Mouse (Mus musculus): ENCODE measurements around the gene Phlpp2.
"Not testable (repeated sequence)": the region's sequence is repeated elsewhere in the genome, so short reads cannot be mapped to it uniquely, and the experiment has no call there.

The Phlpp2 gene

DNA sequence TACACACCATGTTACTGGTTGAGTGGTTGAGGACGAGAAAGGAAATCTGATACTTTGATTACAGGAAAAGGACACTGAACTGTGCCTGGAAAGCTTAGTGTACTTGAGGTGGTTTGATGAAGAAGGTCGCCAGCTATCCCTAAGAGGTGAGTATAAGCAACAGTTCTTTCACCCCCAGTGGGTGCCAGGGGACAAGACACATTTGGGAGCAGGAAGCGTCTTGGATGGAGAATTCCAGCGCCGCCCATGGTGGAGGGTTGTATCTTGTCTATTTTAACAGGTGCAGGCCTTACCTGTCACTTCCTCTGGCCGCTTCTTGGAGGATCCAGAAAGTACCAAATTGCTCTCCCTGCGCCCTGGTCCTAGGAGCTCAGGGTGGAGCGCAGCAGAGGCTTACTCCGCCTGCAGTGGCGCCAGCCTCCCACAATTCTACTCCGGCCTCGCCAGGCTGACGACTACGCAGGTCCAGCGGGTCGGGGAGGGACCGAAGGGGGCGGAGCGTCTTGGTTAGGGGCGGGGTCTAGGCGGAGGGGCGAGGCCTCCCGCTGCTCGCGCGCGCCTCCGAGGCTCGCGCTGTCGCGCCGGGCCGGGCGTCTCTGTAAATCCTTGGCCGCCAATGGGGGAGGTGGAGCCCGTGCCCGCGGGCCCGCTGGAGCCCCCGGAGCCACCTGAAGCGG is at the start of gene Phlpp2:
Phlpp2 (plus strand) TSS at position 540 of the 677 bp plus-strand sequence.
- ATAC-seq (ENCODE audit: insufficient number of reproducible peaks, low FRiP score, low TSS enrichment), result peak; percentile 97

DNA sequence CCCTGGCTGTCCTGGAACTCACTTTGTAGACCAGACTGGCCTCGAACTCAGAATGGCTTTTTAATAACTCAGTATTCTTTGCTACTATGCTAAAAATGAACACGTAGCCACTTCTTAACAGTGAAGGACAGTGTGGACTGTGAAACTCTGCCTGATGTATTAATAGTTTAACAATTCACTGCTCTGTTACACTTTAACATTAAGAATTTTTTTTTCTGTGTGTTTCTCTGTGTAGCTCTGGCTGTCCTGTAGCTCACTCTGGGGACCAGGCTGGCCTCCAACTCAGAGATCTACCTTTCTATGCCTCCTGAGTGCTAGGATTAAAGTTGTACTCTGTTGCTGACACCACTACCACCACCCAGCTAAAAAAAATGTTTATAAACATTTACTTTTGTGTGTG is 44.8 kb upstream of the Phlpp2 start:
- no peak for ATAC-seq (ENCODE audit: insufficient number of reproducible peaks, low FRiP score, low TSS enrichment)

DNA sequence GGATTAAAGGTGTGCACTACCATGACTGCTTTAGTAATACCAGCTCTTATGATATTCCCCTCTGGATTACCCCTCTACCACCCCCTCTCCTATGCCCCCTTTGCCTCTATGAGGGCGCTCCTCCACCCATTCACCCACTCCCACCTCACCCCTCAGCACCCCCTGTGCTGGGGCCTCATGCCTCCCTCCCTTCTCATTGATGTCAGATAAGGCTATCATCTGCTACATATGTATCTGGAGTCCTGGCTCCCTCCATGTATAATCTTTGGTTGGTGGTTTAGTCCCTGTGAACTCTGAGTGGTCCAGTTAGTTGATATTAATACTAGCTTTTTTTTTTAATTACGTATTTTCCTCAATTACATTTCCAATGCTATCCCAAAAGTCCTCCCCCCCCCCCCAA is 28.5 kb upstream of the Phlpp2 start:
- ATAC-seq (ENCODE audit: insufficient number of reproducible peaks, low FRiP score, low TSS enrichment), result no peak

DNA sequence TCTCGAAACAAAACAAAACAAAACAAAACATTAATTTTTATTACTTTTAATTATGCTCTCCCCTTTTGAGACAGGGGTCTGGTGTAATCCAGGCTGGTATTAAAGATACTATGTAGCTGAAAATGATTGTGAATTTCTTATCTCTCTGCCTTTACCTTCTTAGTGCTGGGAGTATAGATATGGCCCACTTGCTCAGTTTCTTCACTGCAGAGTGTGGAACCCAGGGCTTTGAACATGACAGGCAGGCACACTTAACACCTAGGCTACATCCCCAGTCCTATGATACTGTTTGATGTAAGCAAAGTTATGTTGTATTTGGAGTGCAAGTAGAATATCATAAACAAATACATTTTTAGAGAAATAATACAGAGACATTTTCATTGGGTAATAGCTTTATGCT is 25.9 kb upstream of the Phlpp2 start:
- ATAC-seq (ENCODE audit: insufficient number of reproducible peaks, low FRiP score, low TSS enrichment), result no peak

DNA sequence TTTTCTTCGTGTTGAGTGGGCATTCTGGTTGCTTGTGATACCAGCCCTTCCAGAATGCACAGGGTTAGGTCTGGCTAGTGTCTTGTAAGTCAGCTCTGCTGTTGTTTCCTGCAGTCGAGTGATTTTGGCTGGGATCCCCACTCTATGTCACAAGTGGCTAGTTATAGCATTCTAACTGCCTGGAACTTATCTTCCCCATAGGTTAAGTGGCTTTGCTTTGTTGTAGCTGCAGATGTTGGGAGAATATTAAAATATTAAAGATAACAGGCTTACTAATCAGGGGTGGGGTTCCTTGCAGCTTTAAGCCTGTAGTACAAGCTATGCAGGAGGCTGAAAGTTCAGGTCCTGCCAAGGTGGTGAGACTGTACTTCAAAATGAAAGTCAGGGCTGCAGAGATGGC is 20.5 kb upstream of the Phlpp2 start:
- ATAC-seq (ENCODE audit: insufficient number of reproducible peaks, low FRiP score, low TSS enrichment), result no peak

DNA sequence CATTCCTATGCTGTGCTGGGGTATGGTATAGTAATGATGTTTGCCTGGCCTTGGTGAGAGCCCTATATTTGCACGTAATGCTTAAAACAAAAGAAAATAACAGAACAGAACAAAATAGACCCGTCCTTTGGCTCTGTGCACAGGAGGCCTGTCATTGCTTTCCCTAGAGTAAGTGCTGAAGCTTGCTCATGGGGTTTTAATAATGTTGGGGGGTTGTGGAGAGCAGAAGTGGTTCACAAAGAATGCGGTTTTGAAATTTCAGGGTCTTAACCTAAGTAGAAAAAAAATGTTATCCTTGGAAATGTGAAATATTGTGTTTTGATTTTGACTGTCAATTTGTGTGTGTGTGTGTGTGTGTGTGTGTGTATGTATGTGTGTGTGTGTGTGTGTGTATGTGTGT is 19.4 kb upstream of the Phlpp2 start:
- no peak for ATAC-seq (ENCODE audit: insufficient number of reproducible peaks, low FRiP score, low TSS enrichment)

DNA sequence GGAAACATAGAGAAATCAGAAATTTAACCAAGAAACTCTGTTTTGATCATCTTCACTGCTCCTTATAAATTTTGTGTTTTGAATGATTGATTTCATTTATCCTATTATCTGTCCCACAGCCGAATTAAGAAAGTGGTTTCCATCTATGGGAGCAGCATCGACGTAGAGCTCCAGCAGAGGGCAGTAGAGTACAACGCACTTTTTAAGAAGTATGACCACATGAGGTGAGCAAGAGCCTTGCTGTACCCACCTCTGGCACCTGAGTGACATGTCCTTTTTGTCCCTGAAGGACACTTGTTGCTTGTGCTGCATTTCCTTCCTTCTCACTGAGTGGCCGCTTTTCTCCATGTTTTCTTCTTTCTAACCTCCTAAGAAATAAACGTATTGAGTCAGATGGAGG is 14.9 kb upstream of the Phlpp2 start:
- ATAC-seq (ENCODE audit: insufficient number of reproducible peaks, low FRiP score, low TSS enrichment), result peak; percentile 75; the same call in 1 of the 2 replicates

DNA sequence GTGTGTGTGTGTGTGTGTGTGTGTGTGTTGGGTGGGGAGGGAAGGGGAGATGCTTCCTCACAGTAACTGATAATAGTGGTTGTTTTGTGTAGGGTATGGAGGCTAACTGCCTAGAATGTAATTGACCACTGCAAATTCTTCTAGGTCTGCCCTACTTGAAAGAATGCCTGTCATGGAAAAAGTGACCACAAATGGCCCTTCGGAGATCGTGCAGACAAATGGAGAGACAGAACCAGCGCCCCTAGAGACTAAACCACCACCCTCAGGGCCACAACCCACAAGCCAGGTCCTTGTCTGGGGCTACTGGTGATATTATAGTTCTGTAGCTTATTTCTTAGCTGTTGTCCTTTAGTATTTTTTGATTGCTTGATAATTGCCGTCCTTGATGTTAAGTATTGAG is 13.8 kb upstream of the Phlpp2 start:
- ATAC-seq (ENCODE audit: insufficient number of reproducible peaks, low FRiP score, low TSS enrichment), result no peak

DNA sequence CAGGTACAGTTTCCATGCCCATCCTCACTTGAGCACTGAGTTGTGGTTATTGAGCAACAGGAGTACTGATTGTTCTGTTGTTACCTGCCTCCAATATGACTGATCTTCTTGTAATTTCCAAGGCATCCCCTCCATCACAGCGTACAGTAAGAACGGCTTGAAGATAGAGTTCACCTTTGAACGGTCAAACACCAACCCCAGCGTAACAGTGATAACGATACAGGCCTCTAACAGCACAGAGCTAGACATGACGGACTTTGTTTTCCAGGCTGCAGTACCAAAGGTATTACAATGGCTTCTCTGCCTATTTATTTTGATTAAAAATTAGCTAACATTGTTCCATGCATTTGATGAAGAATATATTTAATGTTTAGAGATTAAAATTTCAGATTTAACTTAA is 12.9 kb upstream of the Phlpp2 start:
- ATAC-seq (ENCODE audit: insufficient number of reproducible peaks, low FRiP score, low TSS enrichment), result no peak

DNA sequence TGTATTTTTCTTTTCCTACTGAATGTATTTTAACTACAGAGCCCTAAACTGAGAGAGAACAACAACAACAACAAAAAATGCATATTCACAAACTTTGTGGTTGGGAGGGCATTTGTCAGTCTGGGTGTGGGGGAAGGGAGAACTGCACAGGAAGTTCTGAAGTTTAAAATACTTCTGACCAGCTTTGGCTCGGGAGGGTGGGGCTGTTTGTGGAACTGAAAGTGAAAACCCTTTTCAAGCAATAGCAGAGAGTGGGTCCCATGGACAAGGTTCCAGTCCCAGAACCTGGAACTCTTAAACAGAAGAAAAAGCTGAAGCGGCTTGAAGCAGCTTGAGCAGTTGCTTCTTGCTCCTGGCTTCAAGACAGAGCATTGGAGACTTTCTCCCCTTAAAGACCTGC is 4.9 kb upstream of the Phlpp2 start:
- no peak for ATAC-seq (ENCODE audit: insufficient number of reproducible peaks, low FRiP score, low TSS enrichment)

DNA sequence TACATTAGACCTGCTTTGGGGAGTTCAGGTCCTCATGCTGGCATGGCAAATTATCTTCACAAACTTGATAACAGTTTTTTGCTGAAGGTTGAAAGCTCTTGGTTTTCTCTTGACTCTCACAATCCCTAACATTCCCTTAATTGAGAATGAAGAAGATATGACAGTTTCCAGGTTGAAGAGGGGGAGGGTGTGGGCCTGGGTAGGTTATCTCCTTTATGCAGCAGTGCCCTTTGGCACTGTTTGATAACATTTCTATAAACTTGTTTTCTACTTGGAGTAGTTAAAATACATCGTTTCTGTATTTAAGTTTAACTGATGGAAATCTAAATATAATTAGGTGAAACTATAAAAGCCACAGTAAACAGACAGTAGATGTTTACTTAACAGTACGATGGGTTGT is 3.5 kb upstream of the Phlpp2 start:
- ATAC-seq (ENCODE audit: insufficient number of reproducible peaks, low FRiP score, low TSS enrichment), result no peak

DNA sequence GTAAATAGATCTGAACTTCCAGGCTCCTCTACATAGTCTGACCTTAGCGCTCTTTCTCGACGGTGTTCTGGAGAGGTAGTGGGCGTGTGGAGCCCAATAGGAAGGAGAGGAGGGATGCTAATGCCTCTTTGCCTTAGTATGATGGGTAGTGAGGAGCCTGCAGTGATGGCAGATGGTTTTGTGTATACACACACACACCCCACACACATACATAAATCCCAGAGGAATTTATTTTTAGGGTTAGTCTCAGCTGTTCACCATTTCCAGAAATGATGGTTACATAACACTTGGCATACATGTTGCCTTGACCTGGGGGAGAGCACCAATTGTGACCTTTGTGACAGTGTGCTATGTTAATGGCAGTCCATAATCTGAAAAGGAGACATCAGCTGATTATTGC is 2.8 kb upstream of the Phlpp2 start:
- ATAC-seq (ENCODE audit: insufficient number of reproducible peaks, low FRiP score, low TSS enrichment), result no peak

DNA sequence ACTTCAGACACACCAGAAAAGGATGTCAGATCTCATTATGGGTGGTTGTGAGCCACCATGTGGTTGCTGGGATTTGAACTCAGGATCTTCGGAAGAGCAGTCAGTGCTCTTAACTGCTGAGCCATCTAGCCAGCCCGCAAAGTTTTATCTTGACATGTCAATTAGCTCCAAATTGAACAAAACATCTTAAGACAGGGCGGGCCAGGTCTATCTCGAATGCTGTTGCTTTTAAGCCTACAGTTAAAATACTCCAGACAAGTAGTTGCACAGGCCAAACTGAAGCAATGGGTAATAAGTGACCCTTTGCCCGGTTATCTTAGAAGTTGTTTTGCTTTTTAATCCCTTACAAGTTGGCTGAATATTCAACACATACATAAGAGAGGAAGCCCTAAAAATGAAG is 1.7 kb upstream of the Phlpp2 start:
- no peak for ATAC-seq (ENCODE audit: insufficient number of reproducible peaks, low FRiP score, low TSS enrichment)

DNA sequence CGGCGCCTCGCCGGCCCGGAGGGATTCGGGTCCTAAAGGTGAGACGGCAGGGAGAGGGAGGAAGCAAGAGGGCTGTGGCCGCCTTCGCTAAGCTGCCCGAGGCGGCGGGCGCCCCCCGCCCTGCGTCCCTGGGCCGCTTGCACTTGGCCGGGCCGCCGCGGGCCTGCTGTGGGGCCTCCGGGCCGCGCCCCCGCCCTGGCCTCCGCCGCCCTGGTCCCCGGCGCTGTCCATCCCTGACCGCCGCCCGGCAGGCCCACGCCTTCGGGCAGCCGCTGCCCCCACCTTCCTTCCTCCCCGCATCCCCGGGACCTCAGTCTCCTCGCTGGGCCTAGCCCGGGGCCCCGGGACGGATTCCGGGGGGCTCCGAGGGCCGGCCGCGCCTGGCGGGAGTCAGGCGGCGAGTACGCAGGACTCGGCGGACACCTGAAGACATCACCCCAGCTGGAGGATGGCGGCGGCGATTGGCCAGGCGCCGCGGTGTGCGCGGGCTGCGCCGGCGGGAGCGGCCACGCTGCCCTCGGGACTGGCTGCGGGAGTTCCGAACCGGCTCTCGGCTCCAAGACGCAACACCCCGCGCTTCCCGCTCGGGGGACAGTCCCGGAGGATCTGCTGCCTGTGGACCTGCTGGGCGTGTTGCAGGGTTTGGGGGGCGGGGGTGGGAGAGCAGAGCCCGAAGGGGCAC is 479 bp downstream of the Phlpp2 start:
- ATAC-seq (ENCODE audit: insufficient number of reproducible peaks, low FRiP score, low TSS enrichment), result peak; percentile 59

DNA sequence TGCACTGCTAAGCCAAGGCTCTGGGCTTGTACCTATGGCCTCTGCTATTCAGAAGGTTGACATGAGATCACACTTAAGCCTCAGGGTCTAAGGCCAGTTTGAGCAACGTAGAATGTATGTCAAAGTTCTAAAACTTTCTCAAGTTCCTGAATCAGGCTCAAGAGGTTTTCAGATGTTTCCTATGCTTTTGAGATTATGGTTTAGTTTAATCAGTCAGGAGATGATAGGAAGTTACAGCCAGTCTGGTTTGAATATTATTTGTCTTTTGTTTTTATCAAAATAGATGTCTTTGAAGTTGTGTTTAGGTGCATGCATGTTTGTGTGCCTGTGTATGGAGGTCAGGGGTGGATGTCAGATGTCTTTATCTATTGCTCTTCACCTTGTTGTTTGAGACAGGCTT is 2.7 kb downstream of the Phlpp2 start:
- ATAC-seq (ENCODE audit: insufficient number of reproducible peaks, low FRiP score, low TSS enrichment), result no peak

DNA sequence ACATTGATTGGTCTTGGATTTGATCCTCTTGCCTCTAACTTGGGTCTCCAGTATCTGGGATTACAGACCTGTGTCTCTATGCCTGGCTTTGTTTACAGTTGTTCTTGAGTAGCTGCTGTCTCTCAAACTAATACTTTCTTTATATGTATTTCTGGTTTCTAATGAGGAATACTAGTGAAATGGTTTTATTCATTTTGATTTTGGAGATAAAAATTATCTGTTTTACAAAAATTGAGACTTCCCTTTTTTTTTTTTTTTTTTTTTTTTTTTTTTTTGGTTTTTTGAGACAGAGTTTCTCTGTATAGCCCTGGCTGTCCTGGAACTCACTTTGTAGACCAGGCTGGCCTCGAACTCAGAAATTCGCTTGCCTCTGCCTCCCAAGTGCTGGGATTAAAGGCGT is 5.5 kb downstream of the Phlpp2 start:
- ATAC-seq (ENCODE audit: insufficient number of reproducible peaks, low FRiP score, low TSS enrichment), result not testable (repeated sequence)

DNA sequence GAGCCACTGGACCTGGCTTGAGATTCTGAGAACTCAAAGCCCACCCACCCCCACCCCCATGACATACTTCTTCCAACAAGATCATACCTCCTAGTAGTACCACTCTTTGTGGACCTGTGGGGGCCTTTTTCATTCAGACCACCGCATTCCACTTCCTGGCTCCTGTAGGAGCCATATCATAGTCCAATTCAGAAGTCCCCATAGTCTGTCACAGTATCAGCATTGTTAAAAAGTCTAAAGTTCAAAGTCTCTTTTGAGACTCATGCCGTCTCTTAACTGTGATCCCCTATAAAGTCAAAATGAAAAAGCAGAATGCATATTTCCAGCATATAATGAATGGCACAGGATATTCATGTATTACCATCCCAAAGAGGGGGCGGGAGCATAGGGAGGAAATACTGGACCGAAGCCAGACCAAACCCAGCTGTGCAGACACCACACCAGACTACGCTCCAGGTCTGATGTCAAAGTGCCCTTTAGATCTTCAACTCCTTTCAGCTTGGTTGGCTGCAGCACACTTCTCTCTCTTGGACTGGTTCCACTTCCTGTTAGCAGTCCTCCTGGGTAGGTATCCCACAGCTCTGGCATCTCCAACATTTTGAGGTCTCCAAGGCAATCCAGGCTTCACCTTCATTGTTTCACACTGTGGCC is 11.8 kb downstream of the Phlpp2 start:
- no peak for ATAC-seq (ENCODE audit: insufficient number of reproducible peaks, low FRiP score, low TSS enrichment)

DNA sequence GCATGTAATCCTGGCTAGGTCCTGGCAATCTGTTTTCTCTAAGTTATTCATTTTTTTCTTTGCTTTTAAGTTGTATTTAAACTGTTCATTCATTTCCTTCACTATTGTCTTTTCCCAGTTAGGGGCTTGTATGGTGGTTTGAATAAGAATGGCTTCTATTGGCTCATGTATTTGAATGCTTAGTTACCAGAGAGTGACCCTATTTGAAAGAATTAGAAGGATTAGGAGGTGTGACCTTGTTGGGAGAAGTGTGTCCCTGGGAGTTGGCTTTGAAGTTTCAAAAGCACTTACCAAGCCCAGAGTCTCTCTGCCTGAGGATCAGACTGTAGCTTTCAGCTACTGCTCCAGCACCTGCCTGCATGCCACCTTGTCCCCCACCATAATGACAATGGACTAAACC is 17.0 kb downstream of the Phlpp2 start:
- no peak for ATAC-seq (ENCODE audit: insufficient number of reproducible peaks, low FRiP score, low TSS enrichment)

DNA sequence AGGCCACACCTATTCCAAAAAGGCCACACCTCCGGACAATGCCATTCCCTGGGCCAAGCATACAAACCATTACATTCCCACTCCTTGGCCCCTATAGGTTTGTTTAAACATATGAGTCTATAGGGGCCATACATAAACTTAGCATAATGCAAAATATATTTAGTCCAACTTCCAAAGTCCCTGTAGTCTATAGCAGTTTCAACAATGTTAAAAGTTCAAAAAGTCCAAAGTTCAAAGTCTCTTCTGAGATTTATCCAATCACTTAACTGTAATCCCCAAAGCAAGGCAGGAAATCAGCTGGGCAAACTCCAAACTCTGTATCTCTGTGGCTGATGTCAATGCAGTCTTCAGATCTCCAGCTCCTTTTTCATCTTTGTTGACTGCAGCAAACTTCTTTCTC is 20.9 kb downstream of the Phlpp2 start:
- ATAC-seq (ENCODE audit: insufficient number of reproducible peaks, low FRiP score, low TSS enrichment), result no peak

DNA sequence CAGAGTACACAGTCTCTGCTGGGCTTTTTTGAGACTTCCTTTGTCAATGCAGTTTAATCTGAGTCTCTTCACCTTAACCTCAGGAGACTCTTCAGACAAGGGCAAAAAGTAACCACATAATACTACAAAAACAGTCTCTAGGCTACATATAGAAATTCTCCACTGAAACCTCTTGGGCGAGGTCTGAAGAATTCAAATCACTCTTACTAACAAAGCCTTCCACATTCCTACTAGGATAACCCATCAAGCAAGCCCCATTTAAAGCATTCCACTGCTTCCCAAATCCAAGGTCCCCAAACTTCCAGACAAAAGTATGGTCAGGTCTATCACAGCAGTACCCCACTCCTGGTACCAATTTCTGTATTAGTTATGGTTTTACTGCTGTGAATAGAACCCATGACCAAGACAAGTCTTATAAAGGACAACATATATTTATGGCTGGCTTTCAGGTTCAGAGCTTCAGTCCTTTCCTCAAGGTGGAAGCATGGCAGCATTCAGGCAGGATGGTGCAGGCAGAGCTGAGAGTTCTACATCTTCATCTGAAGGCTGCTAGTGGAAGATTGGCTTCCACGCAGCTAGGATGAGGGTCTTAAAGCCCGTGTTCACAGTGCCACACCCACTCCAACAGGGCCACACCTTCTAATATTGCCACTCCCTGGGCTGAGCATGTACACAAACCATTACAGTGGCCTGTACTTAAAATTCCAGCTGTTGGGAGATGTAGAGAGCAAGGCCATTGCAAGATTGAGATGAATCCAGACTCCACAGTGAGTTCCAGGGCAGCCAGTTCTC is 22.6 kb downstream of the Phlpp2 start:
- ATAC-seq (ENCODE audit: insufficient number of reproducible peaks, low FRiP score, low TSS enrichment), result no peak

DNA sequence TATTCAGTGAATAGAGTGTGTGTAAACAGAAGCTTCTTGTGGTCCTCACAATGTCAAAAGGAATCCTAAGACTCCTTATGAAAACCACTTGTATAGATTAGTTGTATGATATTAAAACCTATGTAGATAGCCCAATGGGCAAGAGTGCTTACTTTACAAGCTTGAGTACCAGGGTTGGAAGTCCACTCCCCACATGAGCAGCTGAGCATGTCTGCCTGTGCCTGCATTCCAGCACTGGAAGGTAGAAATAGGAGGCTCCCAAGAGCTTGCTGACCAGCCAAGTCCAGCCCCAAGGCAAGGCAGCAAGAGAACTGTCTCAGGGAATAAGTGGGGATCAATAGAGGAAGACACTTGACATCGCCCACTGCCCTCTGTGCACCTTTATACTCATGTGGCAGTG is 26.3 kb downstream of the Phlpp2 start:
- no peak for ATAC-seq (ENCODE audit: insufficient number of reproducible peaks, low FRiP score, low TSS enrichment)

Data from cerebellum, adult (tissue).